ENCODE assay signal across 12 mouse cellular contexts in genomic region chr16:77239176-77239790, GRCm38 (mm10).
DNase-seq lines count a peak whose midpoint lies in the region; ATAC-seq lines count a peak whose summit lies in the region.
"Had no signal": no experiment of that assay in that cellular context is flagged by ENCODE, and none has a peak within 500 bp of the region (broad histone marks: within the 10 kb centered on the region; RNA-seq: fewer than 3 reads in every experiment).

No protein-coding gene starts in this region.

- H3K27ac ChIP-seq in forebrain, embryonic 16.5 days (ENCODE audit: low read length), result peak overlapping the region; percentile 99
- peak overlapping the region; percentile 99 for H3K27ac ChIP-seq in midbrain, embryonic 16.5 days (ENCODE audit: low read length)
- H3K27ac ChIP-seq: liver, embryonic 12.5 days had no signal

- H3K9ac ChIP-seq in forebrain, embryonic 16.5 days (replicated peaks; ENCODE audit: low read depth, low read length), result peak overlapping the region; percentile 71
- H3K9ac ChIP-seq in midbrain, embryonic 16.5 days (ENCODE audit: low read depth, low read length), result peak overlapping the region; percentile 78
- H3K9ac ChIP-seq: liver, embryonic 12.5 days had no signal

- WGBS in forebrain, embryonic 16.5 days, result 8% methylated on average over 9 of the region's 9 CpGs
- WGBS in midbrain, embryonic 16.5 days, result 18% methylated on average over 9 of the region's 9 CpGs

- no peaks in the 10 kb centered on the region for H3K9me3 ChIP-seq in forebrain, embryonic 16.5 days (ENCODE audit: control insufficient read depth, low read length)
- no peaks in the 10 kb centered on the region for H3K9me3 ChIP-seq in midbrain, embryonic 16.5 days (replicated peaks; ENCODE audit: control insufficient read depth, low read length, poor library complexity, severe bottlenecking)
- H3K9me3 ChIP-seq: liver, embryonic 12.5 days had no signal

- peaks cover 21% of the 10 kb centered on the region for H3K4me1 ChIP-seq in forebrain, embryonic 16.5 days (replicated peaks; ENCODE audit: control insufficient read depth, insufficient read depth, low read length)
- peaks cover 10% of the 10 kb centered on the region for H3K4me1 ChIP-seq in midbrain, embryonic 16.5 days (ENCODE audit: control insufficient read depth, insufficient read depth, low read length)
- H3K4me1 ChIP-seq: liver, embryonic 12.5 days had no signal

- H3K36me3 ChIP-seq in forebrain, embryonic 16.5 days (ENCODE audit: control insufficient read depth, insufficient read depth), result no peaks in the 10 kb centered on the region
- H3K36me3 ChIP-seq in midbrain, embryonic 16.5 days (ENCODE audit: control insufficient read depth, insufficient read depth, low read length), result no peaks in the 10 kb centered on the region
- H3K36me3 ChIP-seq: liver, embryonic 12.5 days had no signal

- H3K27me3 ChIP-seq in forebrain, embryonic 16.5 days (replicated peaks; ENCODE audit: control insufficient read depth, insufficient read depth, low read length), result no peaks in the 10 kb centered on the region
- H3K27me3 ChIP-seq in midbrain, embryonic 16.5 days (ENCODE audit: control insufficient read depth, insufficient read depth, low read depth, low read length), result no peaks in the 10 kb centered on the region
- H3K27me3 ChIP-seq: liver, embryonic 12.5 days had no signal

- H3K4me2 ChIP-seq in forebrain, embryonic 16.5 days (ENCODE audit: low read length), result peak overlapping the region; percentile 59
- peak overlapping the region; percentile 46 for H3K4me2 ChIP-seq in midbrain, embryonic 16.5 days (ENCODE audit: low read length)
- H3K4me2 ChIP-seq: liver, embryonic 12.5 days had no signal

- ATAC-seq in forebrain, embryonic 16.5 days, result no peak
- no peak for ATAC-seq in midbrain, embryonic 16.5 days
- ATAC-seq in activated CD4-positive, CD25-positive, alpha-beta regulatory T cell, adult 4 months, result no peak
- ATAC-seq: liver, embryonic 12.5 days had no signal

- peak overlapping the region; percentile 49 for H3K4me3 ChIP-seq in forebrain, embryonic 16.5 days (replicated peaks; ENCODE audit: low read length)
- peak overlapping the region; percentile 45 for H3K4me3 ChIP-seq in midbrain, embryonic 16.5 days (ENCODE audit: low read depth, low read length)
- H3K4me3 ChIP-seq: liver, embryonic 12.5 days had no signal

- peak; percentile 30 to 43 for DNase-seq in layer of hippocampus, postnatal 10 days (ENCODE audit: low spot score in 2 of 2)
- DNase-seq in layer of hippocampus, adult 9-10 months (ENCODE audit: low spot score), result no peak
- peak; percentile 5 to 39 for DNase-seq in cerebellum, postnatal 36 days
- no peak for DNase-seq in thymus, postnatal 36 days
- DNase-seq in lung, postnatal 14 days, result no peak
- DNase-seq: gastrocnemius, postnatal 36 days; kidney, postnatal 36 days; thymus, postnatal 25 days had no signal

Comparison
In these comparisons a context has a peak if more than half of its experiments do, and no peak if none do; other contexts are left out.
1. DNase-seq: peak in layer of hippocampus, postnatal 10 days (2 of 2) and cerebellum, postnatal 36 days (2 of 2); none in layer of hippocampus, adult 9-10 months (single experiment), thymus, postnatal 36 days (0 of 2) and lung, postnatal 14 days (single experiment).